Mouse (Mus musculus) heart, adult 2 months (tissue): Measurements from ENCODE around the gene Sytl2.

ENCODE experiments used
- CTCF ChIP-seq: fragments of 200-600 bp; IDR thresholded peaks from 2 replicates; pipeline ENCODE4 v1.8.1; 2022; ENCODE audit warnings: antibody characterized with exemption, mild to moderate bottlenecking, moderate library complexity
- EP300 ChIP-seq: fragments of 200-500 bp; IDR thresholded peaks from 2 replicates; pipeline ENCODE4 v1.6.1; 2011; ENCODE audit warnings: low read depth, low read length, control low read depth; ENCODE audit not compliant: insufficient read depth
- POLR2A ChIP-seq: fragments of 200-500 bp; IDR thresholded peaks from 2 replicates; pipeline ENCODE4 v1.6.1; 2011; ENCODE audit warnings: mild to moderate bottlenecking, low read depth, low read length, control low read depth; ENCODE audit not compliant: insufficient read depth

GRCm38 (mm10) chr7:90409934-90410333, 107.9 kb downstream of the Sytl2 start:
- no peak for TF ChIP-seq POLR2A
- peak; percentile 97; the same call in 1 of the 2 replicates for TF ChIP-seq CTCF
- no peak for TF ChIP-seq EP300
